8 mouse cellular contexts compared by ENCODE assay signal in genomic region chr5:139803601-139804102, GRCm38 (mm10). TPM values are rescaled to one million over a fixed set of nuclear protein-coding genes. Genes with fewer than 3 reads are reported as not detected.
DNase-seq lines count a peak whose midpoint lies in the region; ATAC-seq and TF ChIP-seq lines count a peak whose summit lies in the region.

No protein-coding gene starts in this region.

- TF ChIP-seq CTCF in midbrain, postnatal 0 days (IDR thresholded peaks at IDR 0.05), result peak; percentile 58

- H3K9ac ChIP-seq in embryonic facial prominence, embryonic 14.5 days (ENCODE audit: low read depth, low read length), result peak overlapping the region; percentile 16; the same call in 1 of the 2 replicates
- no peak overlapping the region for H3K9ac ChIP-seq in hindbrain, embryonic 14.5 days
- peak overlapping the region; percentile 59 for H3K9ac ChIP-seq in liver, embryonic 11.5 days (ENCODE audit: low read depth, low read length)
- H3K9ac ChIP-seq in midbrain, postnatal 0 days (replicated peaks; ENCODE audit: low read length, poor library complexity, severe bottlenecking), result no peak overlapping the region

- peak overlapping the region; percentile 28 for H3K4me2 ChIP-seq in embryonic facial prominence, embryonic 14.5 days (ENCODE audit: low read depth, low read length)
- H3K4me2 ChIP-seq in hindbrain, embryonic 14.5 days (replicated peaks), result peak overlapping the region; percentile 28; the same call in 1 of the 2 replicates
- peak overlapping the region; percentile 64 for H3K4me2 ChIP-seq in liver, embryonic 11.5 days
- no peak overlapping the region; the same call in 1 of the 2 replicates for H3K4me2 ChIP-seq in midbrain, postnatal 0 days (ENCODE audit: low read depth, low read length, poor library complexity, severe bottlenecking)

- H3K9me3 ChIP-seq in embryonic facial prominence, embryonic 14.5 days (ENCODE audit: control insufficient read depth, low read length), result no peaks in the 10 kb centered on the region
- no peaks in the 10 kb centered on the region for H3K9me3 ChIP-seq in hindbrain, embryonic 14.5 days (ENCODE audit: control insufficient read depth, low read length)
- H3K9me3 ChIP-seq in liver, embryonic 11.5 days (ENCODE audit: control insufficient read depth, low read length), result no peaks in the 10 kb centered on the region
- H3K9me3 ChIP-seq in midbrain, postnatal 0 days (ENCODE audit: low read length), result no peaks in the 10 kb centered on the region

- H3K27ac ChIP-seq in embryonic facial prominence, embryonic 14.5 days (replicated peaks; ENCODE audit: low read depth, low read length), result no peak overlapping the region
- no peak overlapping the region for H3K27ac ChIP-seq in hindbrain, embryonic 14.5 days
- peak overlapping the region; percentile 99 for H3K27ac ChIP-seq in liver, embryonic 11.5 days (ENCODE audit: low read depth, low read length)
- H3K27ac ChIP-seq in midbrain, postnatal 0 days (ENCODE audit: low read depth, low read length), result no peak overlapping the region

- no peaks in the 10 kb centered on the region; the same call in 1 of the 2 replicates for H3K4me1 ChIP-seq in embryonic facial prominence, embryonic 14.5 days (ENCODE audit: control insufficient read depth, insufficient read depth, low read length)
- H3K4me1 ChIP-seq in hindbrain, embryonic 14.5 days (replicated peaks; ENCODE audit: control insufficient read depth, insufficient read depth, low read length), result peaks cover 8% of the 10 kb centered on the region
- peaks cover 39% of the 10 kb centered on the region for H3K4me1 ChIP-seq in liver, embryonic 11.5 days (replicated peaks; ENCODE audit: control insufficient read depth, insufficient read depth, low read length)
- peaks cover under 1% of the 10 kb centered on the region; the same call in 1 of the 2 replicates for H3K4me1 ChIP-seq in midbrain, postnatal 0 days (ENCODE audit: insufficient read depth, low read length)

- peak; percentile 48 for DNase-seq in urinary bladder, postnatal 25 days (ENCODE audit: low spot score)
- no peak for DNase-seq in urinary bladder, adult 2 months (ENCODE audit: low spot score)
- DNase-seq in embryonic facial prominence, embryonic 14.5 days (ENCODE audit: low spot score), result peak; percentile 79
- peak; percentile 36 for DNase-seq in hindbrain, embryonic 14.5 days (ENCODE audit: low spot score)
- DNase-seq in liver, embryonic 11.5 days (ENCODE audit: low spot score), result peak; percentile 83
- DNase-seq in midbrain, postnatal 0 days (ENCODE audit: low spot score), result peak; percentile 66
- DNase-seq in yolk sac, embryonic 10.5 days (ENCODE audit: low spot score), result peak; percentile 57
- DNase-seq in right cerebral cortex, adult 18-20 months, result no peak

- 8% methylated on average over 12 of the region's 12 CpGs for WGBS in embryonic facial prominence, embryonic 14.5 days
- 9% methylated on average over 12 of the region's 12 CpGs for WGBS in hindbrain, embryonic 14.5 days
- WGBS in liver, embryonic 11.5 days, result 6% methylated on average over 12 of the region's 12 CpGs
- 12% methylated on average over 12 of the region's 12 CpGs for WGBS in midbrain, postnatal 0 days

- peak; percentile 74 for ATAC-seq in embryonic facial prominence, embryonic 14.5 days (ENCODE audit: low read depth)
- ATAC-seq in hindbrain, embryonic 14.5 days (ENCODE audit: low FRiP score), result peak; percentile 41; the same call in 1 of the 2 replicates
- peak; percentile 46 for ATAC-seq in liver, embryonic 11.5 days (replicated peaks; ENCODE audit: low FRiP score)
- ATAC-seq in midbrain, postnatal 0 days (ENCODE audit: low FRiP score), result 0 out of 2 replicates have a peak, but pooled peaks have one; percentile 42

- H3K36me3 ChIP-seq in embryonic facial prominence, embryonic 14.5 days (ENCODE audit: control insufficient read depth, insufficient read depth, low read length), result peaks cover 17% of the 10 kb centered on the region
- H3K36me3 ChIP-seq in hindbrain, embryonic 14.5 days (replicated peaks; ENCODE audit: control insufficient read depth, insufficient read depth), result peaks cover 30% of the 10 kb centered on the region
- peaks cover 28% of the 10 kb centered on the region for H3K36me3 ChIP-seq in liver, embryonic 11.5 days (ENCODE audit: control insufficient read depth, insufficient read depth, low read length)
- peaks cover 12% of the 10 kb centered on the region for H3K36me3 ChIP-seq in midbrain, postnatal 0 days (ENCODE audit: insufficient read depth, low read length)

- no peaks in the 10 kb centered on the region for H3K27me3 ChIP-seq in embryonic facial prominence, embryonic 14.5 days (replicated peaks; ENCODE audit: control insufficient read depth, insufficient read depth, low read length)
- H3K27me3 ChIP-seq in hindbrain, embryonic 14.5 days (ENCODE audit: control insufficient read depth, insufficient read depth, low read length), result no peaks in the 10 kb centered on the region
- no peaks in the 10 kb centered on the region for H3K27me3 ChIP-seq in liver, embryonic 11.5 days (replicated peaks; ENCODE audit: control insufficient read depth, insufficient read depth, low read length)
- H3K27me3 ChIP-seq in midbrain, postnatal 0 days (ENCODE audit: insufficient read depth, low read length), result no peaks in the 10 kb centered on the region

- no peak overlapping the region for H3K4me3 ChIP-seq in embryonic facial prominence, embryonic 14.5 days (ENCODE audit: low read depth, low read length)
- no peak overlapping the region for H3K4me3 ChIP-seq in hindbrain, embryonic 14.5 days (replicated peaks; ENCODE audit: low read length)
- H3K4me3 ChIP-seq in liver, embryonic 11.5 days (ENCODE audit: low read depth, low read length), result peak overlapping the region; percentile 18; the same call in 1 of the 2 replicates
- no peak overlapping the region for H3K4me3 ChIP-seq in midbrain, postnatal 0 days (ENCODE audit: low read depth, low read length)

RNA-seq across cellular contexts. Expression of gene Mafk, which starts 12.3 kb away (rescaled TPM):
- polyA plus RNA-seq in urinary bladder, adult 2 months (2012; rRNA removed), result 42.3 and 47.7 TPM in 2 replicates
- polyA plus RNA-seq in embryonic facial prominence, embryonic 14.5 days (2014; fragmentation: Nextera tagmentation; extraction: Ambion mirVana), result 7.1 and 8.1 TPM in 2 replicates
- 7.1 and 7.8 TPM in 2 replicates for polyA plus RNA-seq in hindbrain, embryonic 14.5 days (2014; fragmentation: Nextera tagmentation; extraction: Ambion mirVana)
- polyA plus RNA-seq in liver, embryonic 11.5 days (2014; fragmentation: Nextera tagmentation; extraction: Ambion mirVana), result 30.4 and 35.1 TPM in 2 replicates
- total RNA-seq in midbrain, postnatal 0 days (2014; rRNA removed), result 15.2 and 17.8 TPM in 2 replicates
- 8.7 and 9.3 TPM in 2 replicates for polyA plus RNA-seq in midbrain, postnatal 0 days (2015; fragmentation: Nextera tagmentation; extraction: Ambion mirVana)

RNA-seq across cellular contexts. Expression of gene Tmem184a, which starts 16.1 kb away (rescaled TPM):
- polyA plus RNA-seq in urinary bladder, adult 2 months (2012; rRNA removed), result 79.8 and 112 TPM in 2 replicates
- 4.3 and 5.5 TPM in 2 replicates for polyA plus RNA-seq in embryonic facial prominence, embryonic 14.5 days (2014; fragmentation: Nextera tagmentation; extraction: Ambion mirVana)
- polyA plus RNA-seq in hindbrain, embryonic 14.5 days (2014; fragmentation: Nextera tagmentation; extraction: Ambion mirVana), result 0.08 TPM in 1 of 2 replicates, not detected in the other
- polyA plus RNA-seq in liver, embryonic 11.5 days (2014; fragmentation: Nextera tagmentation; extraction: Ambion mirVana), result 2.3 and 2.7 TPM in 2 replicates
- total RNA-seq in midbrain, postnatal 0 days (2014; rRNA removed), result 0.05 TPM in 1 of 2 replicates, not detected in the other
- polyA plus RNA-seq in midbrain, postnatal 0 days (2015; fragmentation: Nextera tagmentation; extraction: Ambion mirVana), result 0.16 and 0.29 TPM in 2 replicates

RNA-seq across cellular contexts. Expression of gene Gm26938, which starts 22.6 kb away (rescaled TPM):
- not detected in 2 replicates for polyA plus RNA-seq in urinary bladder, adult 2 months (2012; rRNA removed)
- not detected in 2 replicates for polyA plus RNA-seq in embryonic facial prominence, embryonic 14.5 days (2014; fragmentation: Nextera tagmentation; extraction: Ambion mirVana)
- polyA plus RNA-seq in hindbrain, embryonic 14.5 days (2014; fragmentation: Nextera tagmentation; extraction: Ambion mirVana), result 0.29 and 0.31 TPM in 2 replicates
- not detected in 2 replicates for polyA plus RNA-seq in liver, embryonic 11.5 days (2014; fragmentation: Nextera tagmentation; extraction: Ambion mirVana)
- 1.3 TPM in 1 of 2 replicates, not detected in the other for total RNA-seq in midbrain, postnatal 0 days (2014; rRNA removed)
- not detected in 2 replicates for polyA plus RNA-seq in midbrain, postnatal 0 days (2015; fragmentation: Nextera tagmentation; extraction: Ambion mirVana)

RNA-seq across cellular contexts. Expression of gene Psmg3, which starts 23.0 kb away (rescaled TPM):
- 25.5 and 35.8 TPM in 2 replicates for polyA plus RNA-seq in urinary bladder, adult 2 months (2012; rRNA removed)
- polyA plus RNA-seq in embryonic facial prominence, embryonic 14.5 days (2014; fragmentation: Nextera tagmentation; extraction: Ambion mirVana), result 61.2 and 61.8 TPM in 2 replicates
- polyA plus RNA-seq in hindbrain, embryonic 14.5 days (2014; fragmentation: Nextera tagmentation; extraction: Ambion mirVana), result 63.6 and 67.5 TPM in 2 replicates
- polyA plus RNA-seq in liver, embryonic 11.5 days (2014; fragmentation: Nextera tagmentation; extraction: Ambion mirVana), result 112 and 124 TPM in 2 replicates
- total RNA-seq in midbrain, postnatal 0 days (2014; rRNA removed), result 20.4 and 28.7 TPM in 2 replicates
- polyA plus RNA-seq in midbrain, postnatal 0 days (2015; fragmentation: Nextera tagmentation; extraction: Ambion mirVana), result 61.0 and 65.9 TPM in 2 replicates

RNA-seq across cellular contexts. Expression of gene Ints1, which starts 28.2 kb away (rescaled TPM):
- 12.1 and 20.9 TPM in 2 replicates for polyA plus RNA-seq in urinary bladder, adult 2 months (2012; rRNA removed)
- 28.0 and 31.9 TPM in 2 replicates for polyA plus RNA-seq in embryonic facial prominence, embryonic 14.5 days (2014; fragmentation: Nextera tagmentation; extraction: Ambion mirVana)
- 37.2 and 37.6 TPM in 2 replicates for polyA plus RNA-seq in hindbrain, embryonic 14.5 days (2014; fragmentation: Nextera tagmentation; extraction: Ambion mirVana)
- 34.9 TPM in 2 replicates for polyA plus RNA-seq in liver, embryonic 11.5 days (2014; fragmentation: Nextera tagmentation; extraction: Ambion mirVana)
- 129 and 130 TPM in 2 replicates for total RNA-seq in midbrain, postnatal 0 days (2014; rRNA removed)
- polyA plus RNA-seq in midbrain, postnatal 0 days (2015; fragmentation: Nextera tagmentation; extraction: Ambion mirVana), result 27.1 and 29.1 TPM in 2 replicates

Comparison
In these comparisons a context has a peak if more than half of its experiments do, and no peak if none do; other contexts are left out.
1. DNase-seq: peak in urinary bladder, postnatal 25 days (single experiment), embryonic facial prominence, embryonic 14.5 days (single experiment), hindbrain, embryonic 14.5 days (single experiment), liver, embryonic 11.5 days (single experiment), midbrain, postnatal 0 days (single experiment) and yolk sac, embryonic 10.5 days (single experiment); none in urinary bladder, adult 2 months (single experiment) and right cerebral cortex, adult 18-20 months (single experiment).
2. H3K9ac ChIP-seq: peak in embryonic facial prominence, embryonic 14.5 days (single experiment) and liver, embryonic 11.5 days (single experiment); none in hindbrain, embryonic 14.5 days (single experiment) and midbrain, postnatal 0 days (single experiment).
3. RNA of gene Tmem184a, which starts 16.1 kb away (polyA plus RNA-seq): 79.8 to 112 TPM in urinary bladder, adult 2 months; 4.3 to 5.5 TPM in embryonic facial prominence, embryonic 14.5 days, 2.3 to 2.7 TPM in liver, embryonic 11.5 days, 0.16 to 0.29 TPM in midbrain, postnatal 0 days and 0.08 TPM in hindbrain, embryonic 14.5 days; every median in the first group is over 10 times any median in the second.
4. Peak in every context shown above with its lines, with median percentiles within 50 percentile points of each other: ATAC-seq.